Comparison of ENCODE assay signal across 13 mouse cellular contexts in genomic region chr12:8774183-8774582, GRCm38 (mm10). TPM values are rescaled to one million over a fixed set of nuclear protein-coding genes. Genes with fewer than 3 reads are reported as not detected.
DNase-seq lines count a peak whose midpoint lies in the region; ATAC-seq and TF ChIP-seq lines count a peak whose summit lies in the region.
"Had no signal": no experiment of that assay in that cellular context is flagged by ENCODE, and none has a peak within 500 bp of the region (broad histone marks: within the 10 kb centered on the region; RNA-seq: fewer than 3 reads in every experiment).

No protein-coding gene starts in this region.

- H3ac ChIP-seq in myocyte (ENCODE audit: control insufficient read depth, insufficient read length): no peak overlapping the region

- TF ChIP-seq CTCF in liver, adult 2 months (IDR thresholded peaks at IDR 0.05; ENCODE audit: low read depth, low read length): no peak

- peaks cover 55% of the 10 kb centered on the region for H3K4me1 ChIP-seq in forebrain, embryonic 10.5 days
- peaks cover 15% of the 10 kb centered on the region for H3K4me1 ChIP-seq in forebrain, embryonic 15.5 days
- H3K4me1 ChIP-seq in liver, adult 2 months (ENCODE audit: control insufficient read depth, insufficient read depth, low read length): peaks cover 49% of the 10 kb centered on the region
- H3K4me1 ChIP-seq in liver, embryonic 11.5 days (replicated peaks; ENCODE audit: control insufficient read depth, insufficient read depth, low read length): peaks cover 14% of the 10 kb centered on the region
- peaks cover 23% of the 10 kb centered on the region for H3K4me1 ChIP-seq in embryonic facial prominence, embryonic 14.5 days (ENCODE audit: control insufficient read depth, insufficient read depth, low read length)

- no peak for DNase-seq in forebrain, embryonic 10.5 days (ENCODE audit: extremely low spot score, low spot score)
- DNase-seq in liver, adult 2 months (ENCODE audit: extremely low read depth, low read depth, low spot score): peak; percentile 80
- no peak for DNase-seq in liver, embryonic 11.5 days (ENCODE audit: low spot score)
- no peak for DNase-seq in embryonic facial prominence, embryonic 14.5 days (ENCODE audit: low spot score)
- DNase-seq in cerebellum, adult 9-11 months: no peak
- DNase-seq in kidney, postnatal 4 days: no peak
- DNase-seq: cerebellum, adult 11-12 months; heart, adult 2 months; liver, embryonic 13.5 days had no signal

- H3K4me3 ChIP-seq in forebrain, embryonic 10.5 days: peak overlapping the region; percentile 96
- H3K4me3 ChIP-seq in forebrain, embryonic 15.5 days: no peak overlapping the region
- H3K4me3 ChIP-seq in liver, adult 2 months (ENCODE audit: insufficient read depth, low read depth, low read length): no peak overlapping the region
- no peak overlapping the region for H3K4me3 ChIP-seq in liver, embryonic 11.5 days (ENCODE audit: low read depth, low read length)
- peak overlapping the region; percentile 82; the same call in 1 of the 2 replicates for H3K4me3 ChIP-seq in embryonic facial prominence, embryonic 14.5 days (ENCODE audit: low read depth, low read length)
- peak overlapping the region; percentile 95 for H3K4me3 ChIP-seq in myocyte
- H3K4me3 ChIP-seq: heart, adult 2 months; liver, embryonic 13.5 days had no signal

- H3K9ac ChIP-seq in forebrain, embryonic 15.5 days (replicated peaks): no peak overlapping the region
- H3K9ac ChIP-seq in liver, adult 2 months (ENCODE audit: low read depth, low read length): peak overlapping the region; percentile 58
- H3K9ac ChIP-seq in liver, embryonic 11.5 days (ENCODE audit: low read depth, low read length): no peak overlapping the region
- H3K9ac ChIP-seq in embryonic facial prominence, embryonic 14.5 days (ENCODE audit: low read depth, low read length): no peak overlapping the region
- H3K9ac ChIP-seq: liver, embryonic 13.5 days had no signal

- H3K9me3 ChIP-seq in forebrain, embryonic 10.5 days: no peaks in the 10 kb centered on the region
- no peaks in the 10 kb centered on the region for H3K9me3 ChIP-seq in forebrain, embryonic 15.5 days
- H3K9me3 ChIP-seq in liver, embryonic 11.5 days (ENCODE audit: control insufficient read depth, low read length): no peaks in the 10 kb centered on the region
- H3K9me3 ChIP-seq in embryonic facial prominence, embryonic 14.5 days (ENCODE audit: control insufficient read depth, low read length): no peaks in the 10 kb centered on the region
- H3K9me3 ChIP-seq: liver, embryonic 13.5 days had no signal

- no peak overlapping the region for H3K4me2 ChIP-seq in forebrain, embryonic 15.5 days (replicated peaks)
- H3K4me2 ChIP-seq in liver, embryonic 11.5 days: no peak overlapping the region
- H3K4me2 ChIP-seq in embryonic facial prominence, embryonic 14.5 days (ENCODE audit: low read depth, low read length): peak overlapping the region; percentile 68
- peak overlapping the region; percentile 95 for H3K4me2 ChIP-seq in myocyte (ENCODE audit: low read depth)

- H3K27ac ChIP-seq in forebrain, embryonic 10.5 days: no peak overlapping the region
- no peak overlapping the region for H3K27ac ChIP-seq in forebrain, embryonic 15.5 days (replicated peaks)
- peak overlapping the region; percentile 69 for H3K27ac ChIP-seq in liver, adult 2 months (replicated peaks; ENCODE audit: insufficient read depth, low read depth, low read length)
- no peak overlapping the region for H3K27ac ChIP-seq in liver, embryonic 11.5 days (ENCODE audit: low read depth, low read length)
- no peak overlapping the region for H3K27ac ChIP-seq in embryonic facial prominence, embryonic 14.5 days (replicated peaks; ENCODE audit: low read depth, low read length)
- H3K27ac ChIP-seq: heart, adult 2 months; kidney, postnatal 0 days; liver, embryonic 13.5 days had no signal

- TF ChIP-seq POLR2A in liver, adult 2 months (IDR thresholded peaks at IDR 0.05; ENCODE audit: extremely low read depth, insufficient read depth, low read length): no peak
- TF ChIP-seq POLR2A in myocyte (IDR thresholded peaks at IDR 0.05; ENCODE audit: insufficient read length, low read depth): no peak

- ATAC-seq in forebrain, embryonic 15.5 days (replicated peaks): no peak
- no peak for ATAC-seq in liver, embryonic 11.5 days (replicated peaks; ENCODE audit: low FRiP score)
- no peak for ATAC-seq in embryonic facial prominence, embryonic 14.5 days (ENCODE audit: low read depth)
- ATAC-seq: hindbrain, embryonic 16.5 days had no signal

- peaks cover 34% of the 10 kb centered on the region for H3K79me2 ChIP-seq in liver, adult 2 months (ENCODE audit: control insufficient read depth, insufficient read depth, low read length)
- H3K79me2 ChIP-seq in myocyte (ENCODE audit: control insufficient read depth, insufficient read depth): peaks cover 70% of the 10 kb centered on the region

- H3K36me3 ChIP-seq in forebrain, embryonic 10.5 days (replicated peaks): peaks cover 33% of the 10 kb centered on the region
- no peaks in the 10 kb centered on the region for H3K36me3 ChIP-seq in forebrain, embryonic 15.5 days
- H3K36me3 ChIP-seq in liver, adult 2 months (ENCODE audit: control insufficient read depth, insufficient read depth, low read length): no peaks in the 10 kb centered on the region
- H3K36me3 ChIP-seq in liver, embryonic 11.5 days (ENCODE audit: control insufficient read depth, insufficient read depth, low read length): no peaks in the 10 kb centered on the region
- no peaks in the 10 kb centered on the region for H3K36me3 ChIP-seq in embryonic facial prominence, embryonic 14.5 days (ENCODE audit: control insufficient read depth, insufficient read depth, low read length)
- H3K36me3 ChIP-seq in myocyte (ENCODE audit: control insufficient read depth, insufficient read depth): no peaks in the 10 kb centered on the region
- H3K36me3 ChIP-seq: liver, embryonic 13.5 days had no signal

- H3K27me3 ChIP-seq in forebrain, embryonic 10.5 days (ENCODE audit: poor library complexity, severe bottlenecking): peaks cover 3% of the 10 kb centered on the region; the same call in 1 of the 2 replicates
- H3K27me3 ChIP-seq in forebrain, embryonic 15.5 days: no peaks in the 10 kb centered on the region
- no peaks in the 10 kb centered on the region for H3K27me3 ChIP-seq in liver, adult 2 months (ENCODE audit: control insufficient read depth, insufficient read depth, low read length)
- no peaks in the 10 kb centered on the region for H3K27me3 ChIP-seq in liver, embryonic 11.5 days (replicated peaks; ENCODE audit: control insufficient read depth, insufficient read depth, low read length)
- H3K27me3 ChIP-seq in embryonic facial prominence, embryonic 14.5 days (replicated peaks; ENCODE audit: control insufficient read depth, insufficient read depth, low read length): no peaks in the 10 kb centered on the region
- no peaks in the 10 kb centered on the region for H3K27me3 ChIP-seq in myocyte (ENCODE audit: control insufficient read depth, insufficient read depth, insufficient read length)

TF ChIP-seq in myocyte, 11 proteins besides CTCF, POLR2A, EP300 and RAD21:
- no peak for TF ChIP-seq TCF12 (IDR thresholded peaks at IDR 0.05; ENCODE audit: insufficient read depth, poor library complexity, severe bottlenecking)
- no peak for TF ChIP-seq SRF (IDR thresholded peaks at IDR 0.05; ENCODE audit: control insufficient read depth, insufficient read length, low read depth)
- TF ChIP-seq USF1 (IDR thresholded peaks at IDR 0.05; ENCODE audit: low read depth): no peak
- no peak for TF ChIP-seq MYOD1 (IDR thresholded peaks at IDR 0.05; ENCODE audit: control insufficient read depth in 1 of 3, insufficient read length in 2 of 3, low read depth in 2 of 3)
- TF ChIP-seq TCF3 (IDR thresholded peaks at IDR 0.05; ENCODE audit: insufficient read length, low read depth): no peak
- TF ChIP-seq REST (IDR thresholded peaks at IDR 0.05; ENCODE audit: insufficient read depth, insufficient read length): no peak
- no peak for TF ChIP-seq POLR2AphosphoS2 (IDR thresholded peaks at IDR 0.05; ENCODE audit: insufficient read length, low read depth)
- no peak for TF ChIP-seq MYOG (IDR thresholded peaks at IDR 0.05; ENCODE audit: control insufficient read depth in 1 of 3, insufficient read depth in 1 of 3, insufficient read length in 2 of 3, low read depth in 2 of 3)
- TF ChIP-seq MAX (IDR thresholded peaks at IDR 0.05; ENCODE audit: low read depth): no peak
- no peak for TF ChIP-seq CEBPB (IDR thresholded peaks at IDR 0.05; ENCODE audit: insufficient read depth, poor library complexity, severe bottlenecking)
- TF ChIP-seq E2F4 (IDR thresholded peaks at IDR 0.05; ENCODE audit: insufficient read depth): no peak

RNA-seq across cellular contexts. Expression of gene Sdc1, which starts 3.1 kb away (rescaled TPM):
- 133 and 140 TPM in 2 replicates for polyA plus RNA-seq in forebrain, embryonic 10.5 days (2016; fragmentation: Nextera tagmentation; extraction: Ambion mirVana)
- 28.7 and 28.8 TPM in 2 replicates for polyA plus RNA-seq in forebrain, embryonic 15.5 days (2015; fragmentation: Nextera tagmentation; extraction: Ambion mirVana)
- total RNA-seq in liver, adult 2 months (2014; rRNA removed): 164 and 316 TPM in 2 replicates
- 321 and 421 TPM in 2 replicates for polyA plus RNA-seq in liver, adult 2 months (2012; rRNA removed)
- 50.2 and 51.6 TPM in 2 replicates for polyA plus RNA-seq in liver, embryonic 11.5 days (2014; fragmentation: Nextera tagmentation; extraction: Ambion mirVana)
- 113 and 143 TPM in 2 replicates for polyA plus RNA-seq in embryonic facial prominence, embryonic 14.5 days (2014; fragmentation: Nextera tagmentation; extraction: Ambion mirVana)
- 156 TPM for polyA plus RNA-seq in myocyte (2012; fragmentation: generic; extraction: Trizol)

Comparison
In these comparisons a context has a peak if more than half of its experiments do, and no peak if none do; other contexts are left out.
1. H3K4me3 ChIP-seq: peak in forebrain, embryonic 10.5 days (single experiment), embryonic facial prominence, embryonic 14.5 days (single experiment) and myocyte (single experiment); none in forebrain, embryonic 15.5 days (single experiment), liver, adult 2 months (single experiment) and liver, embryonic 11.5 days (single experiment).
2. H3K4me2 ChIP-seq: peak in embryonic facial prominence, embryonic 14.5 days (single experiment) and myocyte (single experiment); none in forebrain, embryonic 15.5 days (single experiment) and liver, embryonic 11.5 days (single experiment).